Mouse (Mus musculus): ENCODE data around the gene Slc41a3.

The Slc41a3 gene

GRCm38 (mm10) chr6:90598197-90598596 lies 6.3 kb upstream of the Slc41a3 start:
- no peak for DNase-seq

- no peak for DNase-seq
These were observed 4.2 kb upstream of the Slc41a3 start for GRCm38 (mm10) chr6:90600351-90600750.

GRCm38 (mm10) chr6:90601736-90602135 lies 2.8 kb upstream of the Slc41a3 start:
- no peak for DNase-seq

- DNase-seq, result no peak
These were observed 2.2 kb upstream of the Slc41a3 start for GRCm38 (mm10) chr6:90602304-90602703.

GRCm38 (mm10) chr6:90603126-90603525 lies 1.4 kb upstream of the Slc41a3 start:
- DNase-seq, result no peak

GRCm38 (mm10) chr6:90604130-90604529 lies 395 bp upstream of the Slc41a3 start:
- no peak for DNase-seq

GRCm38 (mm10) chr6:90605298-90605665 lies 757 bp downstream of the Slc41a3 start:
- DNase-seq, result no peak

- no peak for DNase-seq
These were observed 2.0 kb downstream of the Slc41a3 start for GRCm38 (mm10) chr6:90606538-90606937.

GRCm38 (mm10) chr6:90607196-90607595 lies 2.7 kb downstream of the Slc41a3 start:
- DNase-seq, result no peak

GRCm38 (mm10) chr6:90608186-90608585 lies 3.7 kb downstream of the Slc41a3 start:
- DNase-seq, result no peak

GRCm38 (mm10) chr6:90610248-90610647 lies 5.7 kb downstream of the Slc41a3 start:
- DNase-seq, result no peak

- no peak for DNase-seq
These were observed 8.8 kb downstream of the Slc41a3 start for GRCm38 (mm10) chr6:90613277-90613676.

- no peak for DNase-seq
These were observed 10.8 kb downstream of the Slc41a3 start for GRCm38 (mm10) chr6:90615362-90615761.

- DNase-seq, result no peak
These were observed 11.5 kb downstream of the Slc41a3 start for GRCm38 (mm10) chr6:90615991-90616390.

- no peak for DNase-seq
These were observed 12.0 kb downstream of the Slc41a3 start for GRCm38 (mm10) chr6:90616481-90616880.

GRCm38 (mm10) chr6:90618274-90618673 lies 13.7 kb downstream of the Slc41a3 start:
- no peak for DNase-seq

- DNase-seq, result no peak
These were observed 14.5 kb downstream of the Slc41a3 start for GRCm38 (mm10) chr6:90618821-90619636.

- no peak for DNase-seq
These were observed 15.4 kb downstream of the Slc41a3 start for GRCm38 (mm10) chr6:90619936-90620335.

GRCm38 (mm10) chr6:90620791-90621583 lies 16.5 kb downstream of the Slc41a3 start:
- DNase-seq, result no peak

GRCm38 (mm10) chr6:90621584-90621890 lies 17.0 kb downstream of the Slc41a3 start:
- DNase-seq, result no peak

- DNase-seq, result no peak
These were observed 18.4 kb downstream of the Slc41a3 start for GRCm38 (mm10) chr6:90622758-90623455.

GRCm38 (mm10) chr6:90623456-90623836 lies 18.9 kb downstream of the Slc41a3 start:
- no peak for DNase-seq

GRCm38 (mm10) chr6:90624184-90624583 lies 19.7 kb downstream of the Slc41a3 start:
- DNase-seq, result no peak

- no peak for DNase-seq
These were observed 20.2 kb downstream of the Slc41a3 start for GRCm38 (mm10) chr6:90624733-90625132.

Measured in right cerebral cortex, postnatal 25 days (tissue).